Mouse (Mus musculus) kidney, postnatal 4 days (tissue): ENCODE measurements around the gene Trim56.

Experiments
- DNase-seq, 2 experiments: peaks; one replicate each; pipeline ENCODE4 v3.0.0; 2021; ENCODE audit warnings: mixed read lengths in 2 of 2

The Trim56 gene

DNA sequence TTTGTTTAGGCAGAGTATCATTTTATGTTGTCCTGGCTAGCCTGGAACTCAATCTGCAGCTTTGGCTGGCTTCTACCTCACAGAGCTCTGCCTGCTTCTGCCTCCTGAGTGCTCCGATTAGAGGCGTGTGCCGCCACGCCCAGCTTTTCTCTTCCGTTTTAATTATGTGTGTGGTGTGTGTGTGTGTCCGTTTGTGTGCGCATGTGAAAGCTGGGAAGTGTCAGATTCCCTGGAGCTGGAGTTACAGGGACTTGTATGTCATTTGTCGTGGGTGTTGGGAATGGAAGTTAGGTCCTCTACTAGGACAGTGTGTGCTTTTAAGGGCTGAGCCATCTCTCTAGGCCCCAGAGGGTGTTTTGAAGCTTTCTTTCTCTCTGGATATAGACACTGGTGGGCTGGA lies 42.9 kb downstream of the Trim56 start:
- DNase-seq, result no peak

GRCm38 (mm10) chr5:137072079-137072960 lies 43.7 kb downstream of the Trim56 start, which contains the start of gene Serpine1:
Gene Serpine1, minus strand, starts transcription at chr5:137072268.
- peak; percentile 82 to 90 for DNase-seq

DNA sequence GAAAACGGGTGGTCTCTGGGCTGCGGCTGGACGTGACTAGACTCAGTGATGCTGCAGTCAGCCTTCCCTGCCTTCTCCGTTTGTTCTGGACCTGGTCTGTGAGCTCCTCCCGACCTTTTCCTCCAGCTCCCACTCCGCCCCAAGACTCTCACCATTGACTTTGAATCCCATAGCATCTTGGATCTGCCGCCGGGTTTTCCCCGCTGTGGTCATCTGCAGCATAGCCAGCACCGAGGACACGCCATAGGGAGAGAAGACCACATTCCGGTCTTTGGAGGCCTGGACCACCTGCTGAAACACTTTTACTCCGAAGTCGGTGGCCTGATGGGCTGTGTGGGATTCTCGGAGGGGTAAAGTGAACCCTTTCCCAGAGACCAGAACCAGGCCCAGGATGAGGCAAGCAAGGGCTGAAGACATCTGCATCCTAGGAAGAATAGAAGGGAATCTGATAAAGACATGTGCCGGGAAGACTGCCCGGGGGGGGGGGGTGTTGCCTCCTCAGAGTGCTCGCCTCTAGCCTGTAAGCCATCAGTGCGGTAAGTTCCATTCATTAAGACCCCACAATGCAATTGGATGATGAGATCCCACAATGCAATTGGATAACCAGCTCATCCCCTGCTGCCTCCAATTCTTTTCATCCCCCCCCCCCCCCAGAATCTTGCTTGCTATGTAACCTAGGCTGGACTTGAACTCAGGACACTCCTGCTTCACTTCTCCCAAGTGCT lies 45.0 kb downstream of the Trim56 start:
- no peak for DNase-seq

GRCm38 (mm10) chr5:137068711-137069110 lies 47.3 kb downstream of the Trim56 start:
- no peak for DNase-seq

- no peak for DNase-seq
Observed at GRCm38 (mm10) chr5:137065923-137066322, 50.1 kb downstream of the Trim56 start.

DNA sequence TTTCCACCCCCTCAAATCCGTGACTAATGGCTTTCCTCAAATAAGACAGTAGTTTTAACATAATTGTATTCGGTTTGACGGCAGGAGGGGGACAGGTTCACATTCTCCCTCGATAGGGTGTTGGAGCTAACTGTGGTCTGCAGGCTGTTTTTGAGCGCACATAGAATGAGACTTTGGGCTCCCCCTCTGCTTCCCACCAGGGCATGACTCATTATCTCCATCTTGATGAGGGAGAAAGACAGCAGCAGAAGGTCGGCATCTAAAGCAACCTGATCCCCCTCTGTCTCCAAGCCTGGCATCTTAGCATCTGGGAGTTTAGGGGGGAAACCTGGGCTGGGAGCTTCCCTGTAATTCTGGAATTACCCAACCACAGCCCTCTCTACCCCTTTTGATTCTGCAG lies 50.6 kb downstream of the Trim56 start:
- no peak for DNase-seq

- no peak for DNase-seq
Observed at GRCm38 (mm10) chr5:137062601-137063000, 53.4 kb downstream of the Trim56 start.

DNA sequence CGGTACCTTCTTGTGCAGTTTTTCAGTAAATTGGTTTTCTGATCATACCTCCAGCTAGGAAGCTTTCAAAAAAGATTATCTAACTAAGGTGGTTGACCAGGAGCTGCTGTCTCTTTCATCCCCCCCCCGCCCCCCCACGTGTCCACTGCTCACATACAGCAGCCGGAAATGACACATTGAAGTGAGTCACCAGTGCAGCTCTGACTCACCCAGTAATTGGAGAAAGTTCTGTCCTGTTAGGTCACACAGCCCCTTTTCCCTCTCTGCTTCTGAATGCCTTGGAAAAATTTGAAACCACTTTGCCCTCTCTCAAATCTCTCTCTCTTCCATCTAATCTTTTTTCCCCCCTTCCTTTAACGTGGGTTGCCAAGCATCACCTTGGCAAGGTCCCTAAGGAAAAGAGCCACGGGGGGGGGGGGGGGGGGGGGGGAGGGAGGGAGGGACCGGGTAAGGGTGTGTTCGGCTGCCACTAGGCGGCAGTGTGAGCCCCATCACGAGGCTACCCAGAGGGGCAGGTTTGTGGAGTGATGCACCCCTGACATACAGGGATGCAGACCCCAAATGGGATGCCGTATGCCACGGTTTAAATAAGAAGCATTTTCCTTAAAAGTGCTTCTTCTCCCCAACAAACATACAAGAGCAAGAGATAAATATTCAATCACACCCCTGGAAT lies 54.1 kb downstream of the Trim56 start:
- DNase-seq, result peak; percentile 74 to 77
